Mouse (Mus musculus) monocyte, adult 2 months (primary cell): ENCODE measurements at regions not wholly inside any gene's neighbourhood (a gene's known extent, or its start where the extent isn't known, plus 50 kb on each side); places are given as distances from the start of the nearest gene placed in this dataset.

Experiments
- DNase-seq, 2 experiments: peaks; one replicate each; pipeline ENCODE4 v3.0.0; 2022; ENCODE audit warnings: low spot score in 2 of 2, low read depth in 1 of 2

DNA sequence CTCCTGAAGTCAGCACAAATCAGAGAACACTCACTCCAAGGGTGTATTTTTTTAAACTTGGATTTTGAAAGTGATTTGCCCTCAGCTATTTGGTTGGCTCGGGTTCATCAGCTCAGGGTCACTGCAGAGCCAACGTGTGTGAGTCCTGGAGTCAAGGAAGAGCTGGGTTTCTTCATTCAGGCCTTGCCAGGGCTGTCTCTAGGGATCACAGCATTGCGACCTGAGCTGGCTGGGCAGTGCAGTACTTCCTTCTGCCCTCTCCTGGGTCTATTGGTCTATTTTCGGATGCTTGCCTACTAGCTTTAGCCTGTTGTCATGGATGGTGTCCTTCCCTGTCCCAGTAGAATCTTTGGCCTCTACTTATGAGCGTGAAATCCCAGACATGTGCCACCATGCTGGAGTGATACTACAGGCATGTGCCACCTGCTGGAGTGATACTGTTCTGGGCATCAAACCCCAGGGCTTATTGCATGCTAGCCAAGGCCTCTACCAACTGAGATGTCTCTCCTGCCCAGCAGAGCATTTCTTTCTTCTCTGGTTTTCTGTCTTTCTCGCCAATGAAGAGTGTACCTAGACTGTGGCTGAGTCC, 211.7 kb upstream of the Rbfox1 start:
- DNase-seq, result no peak

DNA sequence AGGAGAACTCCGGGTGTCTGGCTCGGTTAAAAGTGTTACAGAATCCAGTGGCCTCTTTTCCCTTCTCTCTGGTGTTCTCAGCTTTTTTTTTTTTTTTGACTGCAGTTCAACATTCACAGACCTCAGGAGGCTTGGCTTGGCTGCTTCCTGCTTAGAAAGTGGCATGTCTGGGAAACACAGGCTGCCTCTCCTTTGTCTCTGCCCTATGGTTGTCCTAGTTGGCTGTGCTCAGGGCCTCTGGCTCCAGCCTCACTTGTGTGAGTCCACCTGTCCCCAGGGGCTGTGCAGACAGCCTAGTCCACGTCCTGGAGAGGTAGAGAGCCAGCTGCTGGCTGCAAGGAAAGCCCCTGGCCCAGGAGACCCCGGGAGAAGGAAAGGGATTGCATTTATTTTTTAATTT, 212.3 kb upstream of the Rbfox1 start:
- DNase-seq, result no peak

DNA sequence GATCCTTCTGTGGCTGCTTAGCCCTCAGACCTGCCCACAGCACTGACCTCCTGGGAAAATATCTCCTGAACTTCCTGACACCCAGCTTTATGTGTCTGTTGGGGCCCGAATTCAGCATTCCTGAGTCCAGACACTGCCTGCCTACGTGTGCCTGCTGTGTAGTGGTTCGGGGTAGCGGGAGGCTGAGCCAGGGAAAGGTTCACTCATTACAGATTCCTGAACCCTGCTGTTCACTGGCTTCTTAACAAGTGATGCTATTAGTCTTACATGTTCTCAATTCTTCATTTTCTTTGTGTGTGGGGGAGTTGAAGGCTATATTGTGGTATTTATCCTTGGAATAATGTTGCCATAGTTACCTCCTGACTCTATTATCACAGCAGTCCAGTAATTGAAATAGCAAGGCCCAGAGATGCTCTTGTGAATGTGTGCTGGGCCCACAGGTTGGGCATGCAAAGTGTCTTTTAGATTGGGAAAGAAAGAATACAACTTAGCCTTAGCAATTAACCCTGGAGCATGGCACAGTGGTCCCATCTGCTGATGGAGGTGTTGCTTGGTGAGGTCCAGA, 216.7 kb upstream of the Rbfox1 start:
- no peak for DNase-seq

- no peak for DNase-seq
Observed at GRCm38 (mm10) chr16:5661918-5662317, 223.2 kb upstream of the Rbfox1 start.

DNA sequence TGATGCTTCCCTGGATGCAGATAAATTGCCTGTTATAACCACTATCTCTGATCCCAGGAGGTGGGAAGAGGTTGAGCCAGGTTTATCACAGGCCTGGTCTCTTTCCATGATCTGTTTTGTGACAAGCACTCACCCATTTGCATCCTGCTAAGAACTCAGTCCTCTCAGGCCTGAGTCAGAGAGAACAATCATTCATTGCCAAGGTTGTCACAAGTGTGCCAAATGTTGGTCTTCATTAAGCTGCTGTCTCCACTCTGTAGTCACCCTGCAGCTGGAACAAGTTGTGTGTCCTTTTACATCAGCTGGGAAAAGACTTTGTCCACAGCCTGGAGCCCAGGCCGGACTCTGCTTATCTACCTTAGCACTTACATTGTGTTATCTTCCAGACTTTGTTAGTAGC, 233.6 kb upstream of the Rbfox1 start:
- no peak for DNase-seq

DNA sequence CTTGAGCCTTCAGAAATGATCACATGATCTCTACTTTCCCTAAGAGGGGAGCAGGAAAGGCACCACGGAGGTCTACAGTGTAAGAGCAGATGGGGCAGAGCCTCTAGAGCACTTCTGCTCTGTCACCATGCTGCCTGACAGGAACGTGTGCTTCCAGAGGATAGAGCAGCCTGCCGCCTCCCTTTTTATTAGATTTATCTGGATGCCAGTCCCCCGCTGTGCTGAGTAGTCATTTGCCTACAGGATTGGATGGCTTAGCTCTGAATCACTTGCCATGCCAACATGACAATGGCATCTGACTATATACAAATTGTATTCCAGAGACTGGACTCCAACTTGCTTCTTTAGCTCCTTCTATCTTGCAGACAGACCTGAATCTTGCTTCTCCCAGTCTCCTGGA, 234.2 kb upstream of the Rbfox1 start:
- no peak for DNase-seq

- DNase-seq, result no peak
Observed at GRCm38 (mm10) chr16:5639956-5640355, 245.2 kb upstream of the Rbfox1 start.

GRCm38 (mm10) chr16:5629996-5630395, 255.2 kb upstream of the Rbfox1 start:
- no peak for DNase-seq

- DNase-seq, result no peak
Observed at GRCm38 (mm10) chr16:5627910-5628309, 257.2 kb upstream of the Rbfox1 start.

GRCm38 (mm10) chr16:5627117-5627909, 257.8 kb upstream of the Rbfox1 start:
- no peak for DNase-seq

- DNase-seq, result no peak
Observed at GRCm38 (mm10) chr16:5625159-5625558, 260.0 kb upstream of the Rbfox1 start.

DNA sequence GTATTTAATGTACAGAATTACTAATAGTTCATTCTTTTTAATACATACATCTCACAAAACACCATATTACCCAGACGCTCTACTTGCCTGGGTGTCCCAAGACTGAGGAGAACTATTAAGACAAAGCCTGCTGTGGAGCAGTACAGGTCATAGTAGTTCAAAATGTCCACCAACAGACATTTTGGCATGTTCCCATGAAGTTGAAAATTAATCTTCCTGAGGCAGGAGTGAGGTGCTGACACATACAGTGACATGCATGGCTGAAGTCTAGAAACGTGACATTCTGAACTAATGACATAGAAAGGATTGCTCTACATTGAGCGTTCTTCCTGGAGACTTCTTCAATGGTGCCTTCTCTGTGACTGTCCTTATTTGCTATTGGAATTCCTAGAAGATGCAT, 264.6 kb upstream of the Rbfox1 start:
- DNase-seq, result no peak

DNA sequence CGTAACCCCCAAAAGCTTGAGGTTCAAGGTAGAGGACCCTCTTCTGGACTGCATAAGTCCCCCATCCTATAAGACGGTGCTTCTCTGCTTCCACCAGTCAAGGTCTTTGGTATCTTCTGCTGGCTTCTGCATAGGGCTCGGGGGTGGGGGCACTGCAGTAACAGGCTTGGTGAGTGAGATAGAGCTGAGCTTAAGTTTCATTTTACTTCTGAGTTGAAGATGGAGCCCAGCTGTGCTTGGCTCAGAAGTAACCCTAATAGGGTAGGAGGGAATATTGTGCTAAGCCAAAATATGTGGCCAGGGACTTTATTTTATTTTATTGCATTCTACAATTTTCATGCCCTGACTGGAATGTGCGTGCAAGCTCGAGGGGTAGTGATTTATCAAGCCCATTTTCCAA, 268.8 kb upstream of the Rbfox1 start:
- no peak for DNase-seq

- no peak for DNase-seq
Observed at GRCm38 (mm10) chr16:5595359-5595758, 289.8 kb upstream of the Rbfox1 start.

GRCm38 (mm10) chr16:5578333-5578732, 306.8 kb upstream of the Rbfox1 start:
- no peak for DNase-seq

- DNase-seq, result no peak
Observed at GRCm38 (mm10) chr16:5572780-5573179, 312.4 kb upstream of the Rbfox1 start.

DNA sequence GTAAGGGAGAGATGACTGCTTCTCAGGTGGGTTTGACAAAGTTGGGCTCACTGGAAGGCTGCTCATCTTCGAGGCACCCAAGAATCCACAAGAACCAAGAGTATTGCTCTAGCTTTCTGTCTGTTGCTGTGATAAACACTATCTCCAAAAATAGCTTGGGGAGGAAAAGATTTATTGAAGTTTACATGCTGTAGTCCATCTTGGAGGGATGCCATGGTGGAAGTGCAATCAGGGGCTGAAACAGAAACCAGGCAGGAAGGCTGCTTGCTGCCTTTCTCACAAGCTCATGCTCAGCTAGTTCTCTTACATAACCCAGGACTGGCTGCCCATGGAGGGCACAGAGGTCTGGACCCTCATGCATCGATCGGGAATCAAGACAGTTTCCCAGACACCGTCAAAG, 314.5 kb upstream of the Rbfox1 start:
- no peak for DNase-seq

GRCm38 (mm10) chr16:5569101-5569500, 313.3 kb upstream of the Eef2kmt start:
- DNase-seq, result no peak

DNA sequence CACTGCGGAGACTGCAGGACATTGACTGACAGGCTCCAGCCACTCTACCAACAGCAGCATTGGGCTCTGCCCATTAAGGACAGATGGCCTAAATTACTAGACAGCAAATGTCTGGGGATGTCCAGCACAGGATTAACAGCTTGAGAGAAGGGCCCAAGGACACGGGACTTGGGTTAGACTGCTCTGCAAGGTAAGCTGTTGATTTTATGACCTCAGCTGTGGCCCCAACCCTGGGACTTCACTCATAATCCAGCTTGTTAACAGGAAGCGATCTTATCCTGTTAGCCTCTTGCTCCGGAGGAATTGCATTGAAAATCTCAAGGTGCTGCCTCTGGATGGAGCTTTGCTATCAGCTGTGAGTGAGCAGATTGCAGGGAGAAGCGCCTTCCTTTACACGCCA, 293.2 kb upstream of the Eef2kmt start:
- DNase-seq, result no peak

DNA sequence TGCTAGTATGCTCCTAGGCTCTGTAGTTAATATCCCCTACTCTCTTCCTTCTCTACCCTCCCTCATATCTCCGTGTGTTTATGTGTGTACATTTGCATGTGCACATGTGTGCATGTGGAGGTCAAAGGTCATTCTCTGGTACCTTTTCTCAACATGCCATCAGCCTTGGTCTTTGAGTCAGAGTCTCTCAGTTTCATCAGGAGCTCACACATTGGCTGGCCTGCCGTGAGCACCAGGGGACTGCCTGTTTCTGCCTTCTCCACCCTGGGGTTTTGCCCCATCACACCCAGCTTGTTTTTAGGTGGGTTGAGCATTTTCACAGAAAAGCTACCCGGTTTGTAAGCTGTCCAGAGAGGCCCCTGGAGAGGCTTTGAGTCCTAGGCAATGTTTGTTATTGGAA, 292.8 kb upstream of the Eef2kmt start:
- no peak for DNase-seq

DNA sequence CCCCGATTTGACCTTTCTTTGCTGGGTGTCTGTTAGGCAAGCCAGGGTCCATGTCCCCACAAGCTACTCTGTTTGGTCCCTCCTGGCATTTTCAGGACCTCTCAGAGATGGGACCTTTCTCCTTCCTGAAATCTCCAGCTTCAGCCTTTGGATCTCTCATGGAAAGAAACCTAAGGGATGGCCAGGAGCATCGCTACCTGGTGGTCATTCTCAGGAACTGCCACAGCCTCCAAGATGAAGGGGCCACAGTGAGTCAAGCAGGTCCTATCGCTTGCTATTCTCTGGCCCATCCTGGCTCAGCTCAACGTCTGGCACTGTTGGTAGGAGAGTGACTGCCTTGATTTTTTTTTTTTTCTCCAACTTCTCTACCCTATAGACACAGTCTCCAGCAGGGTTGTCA, 291.0 kb upstream of the Eef2kmt start:
- DNase-seq, result no peak

DNA sequence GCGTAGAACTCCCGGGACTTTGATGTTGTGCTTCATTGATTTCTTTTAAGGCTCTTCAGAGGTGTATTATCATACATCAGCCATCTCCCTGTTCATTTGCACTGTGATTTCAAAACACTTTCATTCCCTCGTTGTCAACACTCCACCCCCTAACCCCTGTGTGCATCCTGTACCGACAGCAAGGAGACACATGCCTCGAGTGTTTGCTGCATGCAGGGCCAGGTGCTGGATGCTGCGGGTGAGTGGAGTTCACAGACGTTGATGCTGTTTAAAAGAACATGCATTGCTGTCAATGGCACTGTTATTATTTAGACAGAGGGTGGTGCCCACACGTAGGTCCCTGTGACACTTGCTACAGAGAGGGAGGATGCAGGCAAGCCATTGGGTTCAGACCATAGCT, 290.0 kb upstream of the Eef2kmt start:
- no peak for DNase-seq

DNA sequence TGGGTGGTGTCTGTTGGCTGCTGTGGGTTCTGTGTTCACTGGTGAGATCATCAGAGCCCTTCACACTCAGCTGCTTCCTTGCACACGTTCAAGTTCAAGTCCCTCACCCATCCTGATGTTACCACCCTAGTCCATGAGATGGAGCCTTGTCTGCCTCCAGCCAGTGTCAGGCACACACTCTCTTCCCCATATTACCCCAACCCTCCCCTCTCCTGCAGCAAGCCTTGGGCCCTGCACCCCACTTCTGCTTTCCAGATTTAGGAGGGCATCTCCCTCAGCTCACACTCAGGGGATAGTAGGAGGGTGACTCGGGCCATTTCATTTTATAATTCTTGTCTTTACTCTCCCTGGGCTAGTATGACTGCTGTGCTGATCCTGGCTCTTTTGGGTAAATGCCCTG, 288.7 kb upstream of the Eef2kmt start:
- no peak for DNase-seq
